Mouse (Mus musculus): ENCODE results near the gene Bcdin3d.
A peak's percentile ranks its signal among the peaks of the same experiment; 100 is the strongest.

Bcdin3d gene

GRCm38 (mm10) chr15:99470224-99470761 lies 4.2 kb downstream of the Bcdin3d start:
- TF ChIP-seq POU5F1 (IDR thresholded peaks at IDR 0.05; ENCODE audit: borderline replicate concordance, low read length) (no peak), CTCF (conservative IDR thresholded peaks at IDR 0.05; ENCODE audit: low read length) (no peak), NANOG (IDR thresholded peaks at IDR 0.05; ENCODE audit: borderline replicate concordance, low read length) (no peak)
- Histone ChIP-seq H3K36me3 (ENCODE audit: insufficient read depth, low read length) (peaks cover 16% of the 10 kb centered on the region), H3K4me1 (replicated peaks; ENCODE audit: low read depth, low read length) (peaks cover 82% of the 10 kb centered on the region), H3K27me3 (ENCODE audit: insufficient read depth, low read length) (no peaks in the 10 kb centered on the region), H3K4me3 (replicated peaks; ENCODE audit: low read length) (peak overlapping the region; percentile 64), H3K9me3 (ENCODE audit: low read length) (no peaks in the 10 kb centered on the region)

- no peaks in the 10 kb centered on the region for H3K27me3 ChIP-seq (ENCODE audit: insufficient read depth, low read length)
- no peaks in the 10 kb centered on the region for H3K9me3 ChIP-seq (ENCODE audit: low read length)
- peak overlapping the region; percentile 64 for H3K4me3 ChIP-seq (replicated peaks; ENCODE audit: low read length)
- TF ChIP-seq CTCF (conservative IDR thresholded peaks at IDR 0.05; ENCODE audit: low read length), result no peak
- TF ChIP-seq POU5F1 (IDR thresholded peaks at IDR 0.05; ENCODE audit: borderline replicate concordance, low read length), result no peak
- no peak for TF ChIP-seq NANOG (IDR thresholded peaks at IDR 0.05; ENCODE audit: borderline replicate concordance, low read length)
- H3K4me1 ChIP-seq (replicated peaks; ENCODE audit: low read depth, low read length), result peaks cover 77% of the 10 kb centered on the region
- H3K36me3 ChIP-seq (ENCODE audit: insufficient read depth, low read length), result peaks cover 16% of the 10 kb centered on the region
Observed at GRCm38 (mm10) chr15:99469736-99470135, 4.8 kb downstream of the Bcdin3d start.

- Histone ChIP-seq H3K27me3 (ENCODE audit: insufficient read depth, low read length) (no peaks in the 10 kb centered on the region), H3K9me3 (ENCODE audit: low read length) (no peaks in the 10 kb centered on the region), H3K36me3 (ENCODE audit: insufficient read depth, low read length) (peaks cover 16% of the 10 kb centered on the region), H3K4me3 (replicated peaks; ENCODE audit: low read length) (no peak overlapping the region), H3K4me1 (replicated peaks; ENCODE audit: low read depth, low read length) (peaks cover 75% of the 10 kb centered on the region)
- TF ChIP-seq CTCF (conservative IDR thresholded peaks at IDR 0.05; ENCODE audit: low read length) (peak; percentile 96), POU5F1 (IDR thresholded peaks at IDR 0.05; ENCODE audit: borderline replicate concordance, low read length) (no peak)
Observed at GRCm38 (mm10) chr15:99469067-99469466, 5.5 kb downstream of the Bcdin3d start.

GRCm38 (mm10) chr15:99463194-99463593 lies 11.3 kb downstream of the Bcdin3d start:
- Histone ChIP-seq H3K36me3 (ENCODE audit: insufficient read depth, low read length) (no peaks in the 10 kb centered on the region), H3K9me3 (ENCODE audit: low read length) (no peaks in the 10 kb centered on the region), H3K4me3 (replicated peaks; ENCODE audit: low read length) (no peak overlapping the region), H3K27me3 (ENCODE audit: insufficient read depth, low read length) (no peaks in the 10 kb centered on the region), H3K4me1 (replicated peaks; ENCODE audit: low read depth, low read length) (peaks cover 35% of the 10 kb centered on the region)
- TF ChIP-seq POU5F1 (IDR thresholded peaks at IDR 0.05; ENCODE audit: borderline replicate concordance, low read length) (no peak), NANOG (IDR thresholded peaks at IDR 0.05; ENCODE audit: borderline replicate concordance, low read length) (no peak), CTCF (conservative IDR thresholded peaks at IDR 0.05; ENCODE audit: low read length) (no peak)

GRCm38 (mm10) chr15:99457606-99458401 lies 16.7 kb downstream of the Bcdin3d start, which contains the start of gene Nckap5l:
TSS of gene Nckap5l (minus strand) at chr15:99457748.
- TF ChIP-seq NANOG (IDR thresholded peaks at IDR 0.05; ENCODE audit: borderline replicate concordance, low read length), result no peak
- TF ChIP-seq POU5F1 (IDR thresholded peaks at IDR 0.05; ENCODE audit: borderline replicate concordance, low read length), result no peak
- TF ChIP-seq CTCF (conservative IDR thresholded peaks at IDR 0.05; ENCODE audit: low read length), result no peak
- Histone ChIP-seq H3K4me3 (replicated peaks; ENCODE audit: low read length) (peak within 1 kb of the TSS; percentile 88), H3K4me1 (replicated peaks; ENCODE audit: low read depth, low read length) (peaks cover 58% of the 10 kb centered on the region), H3K9me3 (ENCODE audit: low read length) (no peaks in the 10 kb centered on the region), H3K36me3 (ENCODE audit: insufficient read depth, low read length) (peaks cover 19% of the 10 kb centered on the region; the same call in 1 of the 2 replicates), H3K27me3 (ENCODE audit: insufficient read depth, low read length) (no peaks in the 10 kb centered on the region)

- no peaks in the 10 kb centered on the region for H3K9me3 ChIP-seq (ENCODE audit: low read length)
- H3K4me3 ChIP-seq (replicated peaks; ENCODE audit: low read length), result peak overlapping the region; percentile 88
- peaks cover 65% of the 10 kb centered on the region for H3K4me1 ChIP-seq (replicated peaks; ENCODE audit: low read depth, low read length)
- no peak for TF ChIP-seq CTCF (conservative IDR thresholded peaks at IDR 0.05; ENCODE audit: low read length)
- TF ChIP-seq NANOG (IDR thresholded peaks at IDR 0.05; ENCODE audit: borderline replicate concordance, low read length), result no peak
- TF ChIP-seq POU5F1 (IDR thresholded peaks at IDR 0.05; ENCODE audit: borderline replicate concordance, low read length), result no peak
- H3K27me3 ChIP-seq (ENCODE audit: insufficient read depth, low read length), result no peaks in the 10 kb centered on the region
- H3K36me3 ChIP-seq (ENCODE audit: insufficient read depth, low read length), result peaks cover 22% of the 10 kb centered on the region; the same call in 1 of the 2 replicates
Observed at GRCm38 (mm10) chr15:99456963-99457605, 17.4 kb downstream of the Bcdin3d start.

GRCm38 (mm10) chr15:99456338-99456962 lies 18.1 kb downstream of the Bcdin3d start:
- no peaks in the 10 kb centered on the region for H3K9me3 ChIP-seq (ENCODE audit: low read length)
- H3K36me3 ChIP-seq (ENCODE audit: insufficient read depth, low read length), result peaks cover 24% of the 10 kb centered on the region; the same call in 1 of the 2 replicates
- H3K27me3 ChIP-seq (ENCODE audit: insufficient read depth, low read length), result no peaks in the 10 kb centered on the region
- H3K4me3 ChIP-seq (replicated peaks; ENCODE audit: low read length), result peak overlapping the region; percentile 88
- TF ChIP-seq POU5F1 (IDR thresholded peaks at IDR 0.05; ENCODE audit: borderline replicate concordance, low read length), result no peak
- TF ChIP-seq CTCF (conservative IDR thresholded peaks at IDR 0.05; ENCODE audit: low read length), result no peak
- no peak for TF ChIP-seq NANOG (IDR thresholded peaks at IDR 0.05; ENCODE audit: borderline replicate concordance, low read length)
- peaks cover 66% of the 10 kb centered on the region for H3K4me1 ChIP-seq (replicated peaks; ENCODE audit: low read depth, low read length)

- TF ChIP-seq POU5F1 (IDR thresholded peaks at IDR 0.05; ENCODE audit: borderline replicate concordance, low read length) (no peak), CTCF (conservative IDR thresholded peaks at IDR 0.05; ENCODE audit: low read length) (no peak), NANOG (IDR thresholded peaks at IDR 0.05; ENCODE audit: borderline replicate concordance, low read length) (no peak)
- Histone ChIP-seq H3K4me3 (replicated peaks; ENCODE audit: low read length) (no peak overlapping the region), H3K36me3 (ENCODE audit: insufficient read depth, low read length) (peaks cover 28% of the 10 kb centered on the region), H3K9me3 (ENCODE audit: low read length) (no peaks in the 10 kb centered on the region), H3K4me1 (replicated peaks; ENCODE audit: low read depth, low read length) (peaks cover 66% of the 10 kb centered on the region), H3K27me3 (ENCODE audit: insufficient read depth, low read length) (no peaks in the 10 kb centered on the region)
Observed at GRCm38 (mm10) chr15:99455415-99455814, 19.1 kb downstream of the Bcdin3d start.

All from E14TG2a.4 (cell line).